Mouse (Mus musculus) granulocyte monocyte progenitor cell, adult 5-6 weeks (primary cell): ENCODE results near the gene Enox1. TPM values are rescaled to one million over a fixed set of nuclear protein-coding genes. Genes with fewer than 3 reads are reported as not detected.
A peak's percentile ranks its signal among the peaks of the same experiment; 100 is the strongest.

Experiments used
- ATAC-seq: replicated peaks from 2 replicates; pipeline ENCODE4 v1.8.0; 2016; ENCODE audit warnings: mild to moderate bottlenecking, moderate TSS enrichment, inconsistent platforms; ENCODE audit not compliant: poor library complexity, severe bottlenecking
- total RNA-seq, 2 experiments: library from RNA; stranded (forward) in 1 of 2; stranded (reverse) in 1 of 2; fragments of 200-712, 200-1000 nt in 1 of 2; fragments of >200 nt in 1 of 2; fragmentation: Nextera tagmentation in 1 of 2; gene quantifications; 2 replicates each; pipeline ENCODE4 v1.2.3; 2014 to 2017

The Enox1 gene
- total RNA-seq, 2 experiments from 2014 or later: not detected

- no peak for ATAC-seq
These were observed 266.6 kb downstream of the Enox1 start for GRCm38 (mm10) chr14:77423194-77423593.

GRCm38 (mm10) chr14:77439426-77439825 is 282.9 kb downstream of the Enox1 start:
- no peak for ATAC-seq

- no peak for ATAC-seq
These were observed 284.2 kb downstream of the Enox1 start for GRCm38 (mm10) chr14:77440805-77441204.

GRCm38 (mm10) chr14:77441541-77441940 is 285.0 kb downstream of the Enox1 start:
- ATAC-seq: no peak

- ATAC-seq: peak; percentile 99
These were observed 291.4 kb downstream of the Enox1 start for GRCm38 (mm10) chr14:77448001-77448400.

- ATAC-seq: no peak
These were observed 295.4 kb downstream of the Enox1 start for GRCm38 (mm10) chr14:77451916-77452315.

GRCm38 (mm10) chr14:77456066-77456465 is 299.5 kb downstream of the Enox1 start:
- ATAC-seq: no peak

GRCm38 (mm10) chr14:77456876-77457275 is 300.3 kb downstream of the Enox1 start:
- no peak for ATAC-seq

- ATAC-seq: no peak
These were observed 301.7 kb downstream of the Enox1 start for GRCm38 (mm10) chr14:77458217-77458616.

- ATAC-seq: no peak
These were observed 307.4 kb downstream of the Enox1 start for GRCm38 (mm10) chr14:77463919-77464318.

GRCm38 (mm10) chr14:77464782-77465181 is 308.2 kb downstream of the Enox1 start:
- no peak for ATAC-seq

- ATAC-seq: no peak
These were observed 314.0 kb downstream of the Enox1 start for GRCm38 (mm10) chr14:77470577-77470976.

GRCm38 (mm10) chr14:77473501-77473900 is 316.9 kb downstream of the Enox1 start:
- ATAC-seq: no peak

- no peak for ATAC-seq
These were observed 317.5 kb downstream of the Enox1 start for GRCm38 (mm10) chr14:77474026-77474425.

- ATAC-seq: no peak
These were observed 318.7 kb downstream of the Enox1 start for GRCm38 (mm10) chr14:77475134-77475820.

- ATAC-seq: no peak
These were observed 321.1 kb downstream of the Enox1 start for GRCm38 (mm10) chr14:77477704-77478103.

GRCm38 (mm10) chr14:77478210-77478609 is 321.6 kb downstream of the Enox1 start:
- no peak for ATAC-seq

GRCm38 (mm10) chr14:77478692-77479091 is 322.1 kb downstream of the Enox1 start:
- no peak for ATAC-seq

GRCm38 (mm10) chr14:77483076-77483475 is 326.5 kb downstream of the Enox1 start:
- ATAC-seq: peak; percentile 58

GRCm38 (mm10) chr14:77484951-77485447 is 328.4 kb downstream of the Enox1 start:
- no peak for ATAC-seq

- ATAC-seq: no peak
These were observed 334.1 kb downstream of the Enox1 start for GRCm38 (mm10) chr14:77490699-77491098.

- no peak for ATAC-seq
These were observed 335.2 kb downstream of the Enox1 start for GRCm38 (mm10) chr14:77491731-77492130.
